Mouse (Mus musculus) frontal cortex, adult 2 months (tissue): ENCODE measurements around the gene Tmco3. TPM values are rescaled to one million over a fixed set of nuclear protein-coding genes. Genes with fewer than 3 reads are reported as not detected.

Source experiments
- DNase-seq, 2 experiments: peaks; one replicate each; pipeline ENCODE4 v3.0.0; 2022; ENCODE audit warnings: low spot score in 1 of 2; ENCODE audit errors: extremely low spot score in 1 of 2
- polyA plus RNA-seq: library from polyadenylated mRNA; depleted of rRNA; stranded (reverse); fragments of >200 nt; gene quantifications from 2 replicates; pipeline ENCODE4 v1.2.3, GENCODE M21; 2012; rRNA removed

Tmco3 gene
- polyA plus RNA-seq, 1 experiment, result 47.6 TPM

- DNase-seq, result no peak
Measured at GRCm38 (mm10) chr8:13356681-13357080, 68.7 kb downstream of the Tmco3 start.

- DNase-seq, result no peak
Measured at GRCm38 (mm10) chr8:13360213-13360612, 72.2 kb downstream of the Tmco3 start.

- no peak for DNase-seq
Measured at GRCm38 (mm10) chr8:13361865-13362264, 73.9 kb downstream of the Tmco3 start.

Other genes starting within 250 kb of the Tmco3 start
- 0.11 and 0.24 TPM in 2 replicates for gene Proz, start 227.3 kb upstream of the Tmco3 start, polyA plus RNA-seq
- gene Pcid2, start 182.7 kb upstream of the Tmco3 start, polyA plus RNA-seq, result 32.5 and 34.8 TPM in 2 replicates
- gene Cul4a, start 182.6 kb upstream of the Tmco3 start, polyA plus RNA-seq, result 43.7 and 53.5 TPM in 2 replicates
- gene Lamp1, start 129.0 kb upstream of the Tmco3 start, polyA plus RNA-seq, result 391 and 397 TPM in 2 replicates
- 7.0 TPM in 2 replicates for gene Grtp1, start 87.6 kb upstream of the Tmco3 start, polyA plus RNA-seq
- 0.30 and 0.40 TPM in 2 replicates for gene Adprhl1, start 34.0 kb upstream of the Tmco3 start, polyA plus RNA-seq
- gene Dcun1d2, start 59 bp upstream of the Tmco3 start, polyA plus RNA-seq, result 51.0 and 54.7 TPM in 2 replicates
- 83.9 and 84.9 TPM in 2 replicates for gene Tfdp1, start 50.6 kb downstream of the Tmco3 start, polyA plus RNA-seq
- gene Atp4b, start 108.6 kb downstream of the Tmco3 start, polyA plus RNA-seq, result not detected in 2 replicates
- gene Grk1, start 116.9 kb downstream of the Tmco3 start, polyA plus RNA-seq, result under 0.01 and 0.02 TPM in 2 replicates
- gene Tmem255b, start 147.0 kb downstream of the Tmco3 start, polyA plus RNA-seq, result 2.1 and 3.1 TPM in 2 replicates
- gene Gas6, start 206.3 kb downstream of the Tmco3 start, polyA plus RNA-seq, result 86.0 and 90.9 TPM in 2 replicates